Mouse (Mus musculus) stomach, embryonic 16.5 days (tissue): ENCODE measurements around the gene Retnlg. TPM values are rescaled to one million over a fixed set of nuclear protein-coding genes. Genes with fewer than 3 reads are reported as not detected.

Experiments used
- ATAC-seq: fragments of 200-750 bp; cut with Nextera tagmentation; 2 replicates; pipeline ENCODE4 v1.8.0; 2017; ENCODE audit warnings: moderate number of reproducible peaks, moderate TSS enrichment; ENCODE audit not compliant: insufficient read depth, low FRiP score
- H3K27ac ChIP-seq: fragments of 300-500 bp; sonication (generic); 2 replicates; pipeline ENCODE4 v1.5.1; 2014; ENCODE audit warnings: low read length
- H3K27me3 ChIP-seq: fragments of 300-500 bp; sonication (generic); 2 replicates; pipeline ENCODE4 v1.6.1; 2014; ENCODE audit warnings: low read length, control low read depth, mixed read lengths; ENCODE audit not compliant: control insufficient read depth, insufficient read depth
- H3K36me3 ChIP-seq: fragments of 300-500 bp; sonication (generic); 2 replicates; pipeline ENCODE4 v1.6.1; 2014; ENCODE audit warnings: low read length; ENCODE audit not compliant: control insufficient read depth, insufficient read depth
- H3K4me1 ChIP-seq: fragments of 300-500 bp; sonication (generic); 2 replicates; pipeline ENCODE4 v1.6.1; 2014; ENCODE audit warnings: low read length, control low read depth, mixed read lengths; ENCODE audit not compliant: control insufficient read depth, insufficient read depth
- H3K4me2 ChIP-seq: fragments of 300-500 bp; sonication (generic); 2 replicates; pipeline ENCODE4 v1.6.1; 2014; ENCODE audit warnings: low read depth, low read length, mixed read lengths
- H3K4me3 ChIP-seq: fragments of 300-500 bp; sonication (generic); replicated peaks from 2 replicates; pipeline ENCODE4 v1.5.1; 2014; ENCODE audit warnings: mild to moderate bottlenecking, low read length
- H3K9ac ChIP-seq: fragments of 300-500 bp; sonication (generic); 2 replicates; pipeline ENCODE4 v1.6.1; 2014; ENCODE audit warnings: low read length
- H3K9me3 ChIP-seq: fragments of 300-500 bp; sonication (generic); replicated peaks from 2 replicates; pipeline ENCODE4 v1.6.1; 2016; ENCODE audit warnings: low read length, control low read depth; ENCODE audit not compliant: control insufficient read depth
- WGBS: fragments of 180-500 bp; shearing (Covaris S2); extraction: QIAGEN DNeasy Blood & Tissue Kit; methylation state at CpG from one replicate; pipeline ENCODE4 v1.1.7; 2014; 5-methylcytosine and 5-hydroxymethylcytosine counted together
- polyA plus RNA-seq: library from polyadenylated mRNA; unstranded; fragments of >200 nt; fragmentation: Nextera tagmentation; extraction: Ambion mirVana; gene quantifications from 2 replicates; pipeline ENCODE4 v1.2.1, GENCODE M21; 2015

Retnlg gene
- polyA plus RNA-seq, 1 experiment from 2014 or later = 21.2 TPM

DNA sequence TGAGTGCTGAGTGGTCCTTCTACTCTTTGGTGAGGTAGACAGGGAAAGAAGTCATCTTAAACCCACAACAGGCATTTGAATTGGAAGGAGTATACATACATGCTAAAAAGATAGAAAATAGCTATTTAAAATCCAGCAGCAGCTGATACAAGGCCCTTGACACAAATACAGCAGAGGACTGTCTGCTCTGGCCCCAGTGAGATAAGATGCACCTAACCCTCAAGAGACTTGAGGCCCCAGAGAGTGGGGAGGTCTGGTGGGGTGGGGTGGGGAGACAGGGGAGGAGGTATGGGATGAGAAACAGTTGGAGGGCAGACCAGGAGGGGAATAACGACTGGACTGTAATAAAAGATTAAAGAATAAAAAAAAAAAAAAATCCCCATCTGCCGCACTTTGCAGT, 4.7 kb upstream of the Retnlg start:
- Histone ChIP-seq H3K27ac (no peak overlapping the region), H3K4me1 (no peaks in the 10 kb centered on the region), H3K27me3 (no peaks in the 10 kb centered on the region), H3K9ac (no peak overlapping the region), H3K9me3 (no peaks in the 10 kb centered on the region), H3K36me3 (no peaks in the 10 kb centered on the region), H3K4me3 (no peak overlapping the region), H3K4me2 (no peak overlapping the region)
- no peak for ATAC-seq
- 72% methylated on average over 2 of the region's 2 CpGs for WGBS

DNA sequence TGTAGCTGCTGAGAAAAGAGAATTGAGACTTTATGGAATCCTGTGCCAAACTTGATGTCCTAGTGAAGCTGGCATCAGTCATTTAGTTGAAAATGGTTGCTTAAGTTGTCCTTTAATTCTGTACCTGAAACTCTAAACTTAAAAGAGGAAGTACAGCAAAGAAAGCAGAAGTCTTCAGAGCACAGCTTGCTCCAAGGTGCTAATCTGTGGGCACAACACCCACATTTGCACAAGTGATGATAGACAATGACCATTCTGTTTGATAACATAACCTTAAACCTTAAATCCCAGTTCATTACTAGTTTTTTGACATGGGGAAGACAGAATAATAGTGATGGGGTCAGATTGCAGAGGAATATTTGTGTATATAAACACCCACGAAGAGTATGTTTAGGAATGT, 3.8 kb upstream of the Retnlg start:
- Histone ChIP-seq H3K36me3 (no peaks in the 10 kb centered on the region), H3K27me3 (no peaks in the 10 kb centered on the region), H3K9me3 (no peaks in the 10 kb centered on the region), H3K4me2 (no peak overlapping the region), H3K4me1 (no peaks in the 10 kb centered on the region), H3K4me3 (no peak overlapping the region), H3K9ac (no peak overlapping the region), H3K27ac (no peak overlapping the region)
- no peak for ATAC-seq
- 47% methylated on average over 1 of the region's 1 CpGs for WGBS

DNA sequence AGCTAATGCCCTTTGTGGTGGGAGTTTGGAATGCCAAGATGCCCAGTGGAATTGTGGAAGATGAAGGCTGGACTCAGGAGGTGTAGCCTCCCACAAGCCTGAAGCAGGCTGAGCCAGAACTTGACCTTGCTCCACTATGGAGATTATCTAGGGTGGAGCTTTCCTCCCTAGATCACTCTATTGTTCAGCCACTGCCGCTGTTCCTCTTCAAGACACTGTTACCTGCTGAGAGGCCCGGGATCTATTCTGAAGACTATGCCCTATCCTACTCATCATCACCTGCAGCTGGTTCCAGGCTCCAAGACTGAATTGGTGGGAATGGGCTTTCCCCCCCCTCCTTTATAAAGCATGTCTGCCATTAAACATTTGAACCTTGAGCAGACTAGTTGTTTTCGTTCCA, 2.8 kb upstream of the Retnlg start:
- no peaks in the 10 kb centered on the region for H3K4me1 ChIP-seq
- 82% methylated on average over 3 of the region's 3 CpGs for WGBS
- no peaks in the 10 kb centered on the region for H3K27me3 ChIP-seq
- H3K27ac ChIP-seq = no peak overlapping the region
- H3K4me3 ChIP-seq = no peak overlapping the region
- no peaks in the 10 kb centered on the region for H3K9me3 ChIP-seq
- H3K36me3 ChIP-seq = no peaks in the 10 kb centered on the region
- ATAC-seq = no peak
- no peak overlapping the region for H3K4me2 ChIP-seq
- no peak overlapping the region for H3K9ac ChIP-seq

DNA sequence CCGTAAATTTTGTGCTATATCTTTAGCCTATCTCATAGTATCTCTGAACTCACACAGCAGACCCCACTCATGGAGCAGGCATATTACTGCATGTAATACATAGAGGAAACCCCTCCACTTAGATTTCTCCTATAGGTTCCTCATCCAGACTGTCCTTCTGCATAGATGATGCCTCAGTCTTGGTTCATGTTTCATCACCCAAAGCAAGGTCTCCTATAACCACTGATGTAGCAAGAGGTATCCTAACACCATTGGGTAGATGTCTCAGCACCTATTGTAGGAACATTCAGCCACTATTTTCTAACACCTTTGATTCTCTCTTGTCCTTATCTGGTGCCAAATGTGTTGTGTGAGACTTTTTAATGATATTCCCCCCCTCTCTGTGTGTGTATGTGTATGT, 667 bp upstream of the Retnlg start:
- Histone ChIP-seq H3K27ac (no peak overlapping the region), H3K4me1 (no peaks in the 10 kb centered on the region), H3K4me3 (no peak overlapping the region), H3K9me3 (no peaks in the 10 kb centered on the region), H3K27me3 (no peaks in the 10 kb centered on the region), H3K9ac (no peak overlapping the region), H3K4me2 (no peak overlapping the region), H3K36me3 (no peaks in the 10 kb centered on the region)
- WGBS = 83% methylated on average over 1 of the region's 1 CpGs
- ATAC-seq = no peak

DNA sequence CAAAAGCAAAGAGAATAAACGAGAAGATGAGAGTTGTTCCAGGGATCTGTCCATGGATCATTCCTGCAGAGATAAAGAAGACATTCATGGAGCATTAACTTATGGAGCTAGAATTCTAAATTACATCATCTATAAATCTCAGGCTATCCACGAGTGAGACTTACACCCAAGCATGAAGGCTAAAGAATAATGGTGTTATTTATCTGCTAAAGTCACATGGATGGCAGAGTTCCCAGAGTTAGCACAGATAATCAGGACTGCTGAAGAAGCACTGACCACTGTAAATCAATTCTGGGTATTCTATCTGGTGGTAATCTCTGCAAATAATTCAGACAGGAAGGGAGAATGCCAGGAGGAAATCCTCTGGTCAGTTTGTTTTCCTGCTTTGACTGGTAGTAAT, 18.3 kb downstream of the Retnlg start:
- 24% methylated on average over 2 of the region's 2 CpGs for whole genome bisulfite sequencing
- ATAC-seq = no peak
- no peaks in the 10 kb centered on the region for H3K4me1 ChIP-seq

DNA sequence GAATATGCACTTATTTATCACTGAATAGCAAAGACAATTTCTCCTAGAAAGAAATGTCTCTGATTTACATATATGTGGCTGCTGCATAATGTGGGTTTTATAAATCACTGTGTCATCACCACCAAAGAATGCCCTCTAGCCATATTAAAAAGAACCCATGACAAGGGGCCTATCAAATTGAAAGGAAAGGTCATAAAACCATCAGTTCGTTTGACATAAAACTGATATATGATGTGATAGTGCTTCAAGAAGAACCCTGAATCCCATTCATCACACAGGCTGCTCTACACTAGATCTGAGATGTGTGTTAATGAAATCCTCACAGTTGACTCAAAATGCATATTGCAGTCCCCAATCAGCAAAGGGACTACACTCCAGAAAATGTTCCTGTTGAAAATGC, 27.4 kb downstream of the Retnlg start:
- 67% methylated on average over 1 of the region's 1 CpGs for WGBS
- no peaks in the 10 kb centered on the region for H3K27me3 ChIP-seq

More for the DNA sequence above, 18.3 kb downstream of the Retnlg start:
- Histone ChIP-seq H3K9me3 (no peaks in the 10 kb centered on the region), H3K36me3 (no peaks in the 10 kb centered on the region), H3K9ac (no peak overlapping the region), H3K27ac (no peak overlapping the region), H3K4me3 (no peak overlapping the region), H3K27me3 (no peaks in the 10 kb centered on the region), H3K4me2 (no peak overlapping the region)

DNA sequence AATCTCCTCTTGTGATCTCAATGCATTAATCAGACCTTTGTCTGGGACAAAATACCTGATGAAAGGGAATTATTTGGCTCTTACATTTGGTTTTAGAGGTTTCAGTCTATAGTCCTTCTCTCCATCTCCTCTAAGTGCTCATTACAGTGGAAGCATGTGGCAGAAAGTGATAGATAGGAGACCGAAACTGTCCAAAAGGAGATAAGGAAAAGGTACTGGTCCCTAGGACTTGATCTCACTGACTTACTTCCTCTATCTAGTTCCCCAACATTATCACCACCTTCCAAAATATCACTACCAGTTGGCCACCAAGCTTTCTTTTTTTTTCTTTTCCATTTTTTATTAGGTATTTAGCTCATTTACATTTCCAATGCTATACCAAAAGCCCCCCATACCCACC, 38.8 kb downstream of the Retnlg start:
- Histone ChIP-seq H3K4me3 (no peak overlapping the region), H3K9me3 (no peaks in the 10 kb centered on the region), H3K9ac (no peak overlapping the region), H3K27me3 (no peaks in the 10 kb centered on the region), H3K36me3 (no peaks in the 10 kb centered on the region), H3K27ac (no peak overlapping the region), H3K4me1 (no peaks in the 10 kb centered on the region), H3K4me2 (no peak overlapping the region)
- 92% methylated on average over 1 of the region's 1 CpGs for WGBS
- no peak for ATAC-seq

More for the DNA sequence above, 27.4 kb downstream of the Retnlg start:
- ATAC-seq = no peak
- H3K36me3 ChIP-seq = no peaks in the 10 kb centered on the region
- no peak overlapping the region for H3K4me2 ChIP-seq
- H3K9me3 ChIP-seq = no peaks in the 10 kb centered on the region
- H3K4me1 ChIP-seq = no peaks in the 10 kb centered on the region
- H3K27ac ChIP-seq = no peak overlapping the region
- H3K9ac ChIP-seq = no peak overlapping the region
- no peak overlapping the region for H3K4me3 ChIP-seq

DNA sequence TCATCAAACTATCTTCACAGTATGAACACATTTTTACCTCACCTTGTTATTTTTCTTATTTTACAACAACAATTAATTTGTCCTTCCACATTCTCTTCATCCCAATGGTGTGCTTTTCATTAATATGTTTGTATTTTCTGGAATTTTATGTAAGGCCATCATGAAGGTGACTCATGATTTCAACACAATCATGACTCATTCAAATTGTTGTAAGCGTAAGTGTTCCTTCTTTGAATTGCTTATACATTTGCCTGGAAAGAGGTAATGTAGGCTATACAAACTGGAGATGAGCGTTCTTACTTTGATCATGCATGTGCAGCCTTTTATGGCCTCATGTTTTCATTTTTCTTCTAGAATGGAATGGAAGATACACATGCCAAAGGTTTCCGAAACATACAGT, 40.8 kb downstream of the Retnlg start:
- no peaks in the 10 kb centered on the region for H3K27me3 ChIP-seq
- ATAC-seq = no peak
- H3K4me1 ChIP-seq = no peaks in the 10 kb centered on the region
- no peak overlapping the region for H3K27ac ChIP-seq
- no peak overlapping the region for H3K4me2 ChIP-seq
- H3K9me3 ChIP-seq = no peaks in the 10 kb centered on the region
- WGBS = 94% methylated on average over 3 of the region's 3 CpGs
- no peak overlapping the region for H3K9ac ChIP-seq
- no peak overlapping the region for H3K4me3 ChIP-seq
- no peaks in the 10 kb centered on the region for H3K36me3 ChIP-seq

DNA sequence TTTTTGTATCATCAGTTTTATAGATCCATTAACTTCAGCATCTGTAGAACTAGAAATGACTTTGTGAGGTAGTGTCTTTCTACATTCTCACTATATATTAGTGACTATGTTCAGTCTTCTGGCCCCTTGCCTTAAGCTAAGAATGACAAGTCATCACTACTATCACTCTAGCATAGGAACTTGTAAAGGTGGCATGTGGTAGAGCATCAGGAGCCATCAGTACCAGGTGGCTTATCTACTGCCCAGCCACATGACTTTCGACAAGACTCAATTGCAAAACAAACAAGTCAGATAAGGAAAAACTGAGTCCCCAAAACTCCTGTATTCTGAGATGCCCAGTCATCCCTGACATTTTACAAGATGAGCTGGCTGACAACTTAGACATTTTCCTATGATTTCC, 51.3 kb downstream of the Retnlg start:
- Histone ChIP-seq H3K36me3 (peaks cover 16% of the 10 kb centered on the region; the same call in 1 of the 2 replicates), H3K4me2 (no peak overlapping the region), H3K9me3 (no peaks in the 10 kb centered on the region), H3K9ac (no peak overlapping the region), H3K27ac (no peak overlapping the region), H3K27me3 (no peaks in the 10 kb centered on the region), H3K4me1 (no peaks in the 10 kb centered on the region), H3K4me3 (no peak overlapping the region)
- 80% methylated on average over 1 of the region's 1 CpGs for WGBS
- no peak for ATAC-seq
